Mouse (Mus musculus) T-helper 2 cell (primary cell): ENCODE results near the gene Padi3.

Experiments
- in situ Hi-C: fragments of 300-600 bp; cut with MboI, MseI; formaldehyde crosslinking; loops from one replicate; pipeline ENCODE4 v1.15.1; 2025; ENCODE audit warnings: high pct_unique_total_duplicates

Padi3 gene

DNA sequence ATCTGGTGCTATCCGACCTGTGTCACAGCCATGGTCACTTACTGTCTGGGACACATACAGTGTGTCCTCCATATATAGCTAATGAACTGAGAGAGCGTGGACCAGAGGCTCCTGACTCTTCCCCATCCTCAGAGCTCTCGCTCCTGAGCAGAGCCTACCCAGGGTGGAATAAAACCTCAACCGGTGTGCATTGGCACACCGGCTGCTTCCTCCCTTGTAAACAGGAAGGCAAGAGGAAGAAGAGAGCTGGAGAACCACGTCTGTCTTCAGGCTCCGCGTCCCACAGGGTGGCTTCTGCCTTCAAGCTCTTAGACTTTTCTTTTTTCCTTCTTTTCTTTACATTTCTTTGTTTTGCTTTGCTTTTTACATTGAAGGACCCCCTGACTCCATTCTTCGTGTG, 27.6 kb downstream of the Padi3 start:
- in situ Hi-C loops: loop anchor here (10.0 to 25.0 kb wide), 2 partner anchors 122 to 546 kb away; partner anchors contain the start of genes Igsf21 and Padi2

DNA sequence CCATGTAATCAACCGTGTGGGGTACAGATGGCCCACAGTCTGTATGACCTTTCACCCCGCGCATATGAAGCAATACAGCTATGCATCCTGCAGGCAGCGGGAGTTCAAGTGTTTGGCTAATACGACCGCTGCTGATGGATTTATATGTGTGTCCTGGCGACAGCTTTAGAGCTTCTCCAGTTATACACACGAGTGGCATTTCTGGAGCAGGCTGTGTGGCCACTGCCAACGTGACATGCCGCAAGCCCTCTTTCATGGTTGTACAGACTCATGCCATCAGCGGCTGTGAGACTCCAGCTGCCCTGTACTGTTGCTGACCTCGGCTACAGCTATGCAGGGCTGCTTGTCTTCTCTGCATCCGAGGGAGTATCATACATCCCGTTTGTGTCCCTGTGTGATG, 29.9 kb downstream of the Padi3 start:
- in situ Hi-C loops: loop anchor here (10.0 to 25.0 kb wide), 2 partner anchors 124 to 543 kb away; partner anchors contain the start of genes Igsf21 and Padi2

DNA sequence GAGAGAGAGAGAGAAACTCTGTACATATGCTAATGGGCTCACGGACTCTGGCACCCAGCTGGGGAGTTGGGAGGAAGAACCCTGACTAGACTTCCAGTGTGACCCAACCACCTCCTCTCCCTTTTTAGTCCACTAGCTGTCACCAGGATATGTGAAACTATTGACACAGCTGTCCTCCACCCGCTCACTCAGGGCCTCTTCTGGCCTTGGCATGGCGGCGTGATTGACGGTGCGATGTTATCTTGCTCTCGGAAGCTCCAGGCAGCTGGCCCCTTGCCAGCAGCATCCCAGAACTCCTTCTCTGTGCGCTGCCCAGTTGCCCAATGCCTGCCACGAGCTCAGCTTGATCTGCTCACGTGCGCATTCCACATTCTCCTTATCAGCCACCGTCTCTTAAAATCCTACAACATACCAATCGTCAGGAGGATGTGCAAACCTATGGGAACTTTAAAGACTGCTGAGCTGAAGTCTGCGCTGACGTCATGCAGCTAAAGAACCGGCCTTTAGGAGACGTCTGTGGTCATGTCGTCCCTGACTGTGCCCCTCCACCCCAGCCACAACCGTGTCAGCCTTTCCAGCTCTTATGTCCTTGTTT, 30.5 kb downstream of the Padi3 start:
- in situ Hi-C loops: loop anchor here (10.0 to 25.0 kb wide), 2 partner anchors 125 to 543 kb away; partner anchors contain the start of genes Igsf21 and Padi2

DNA sequence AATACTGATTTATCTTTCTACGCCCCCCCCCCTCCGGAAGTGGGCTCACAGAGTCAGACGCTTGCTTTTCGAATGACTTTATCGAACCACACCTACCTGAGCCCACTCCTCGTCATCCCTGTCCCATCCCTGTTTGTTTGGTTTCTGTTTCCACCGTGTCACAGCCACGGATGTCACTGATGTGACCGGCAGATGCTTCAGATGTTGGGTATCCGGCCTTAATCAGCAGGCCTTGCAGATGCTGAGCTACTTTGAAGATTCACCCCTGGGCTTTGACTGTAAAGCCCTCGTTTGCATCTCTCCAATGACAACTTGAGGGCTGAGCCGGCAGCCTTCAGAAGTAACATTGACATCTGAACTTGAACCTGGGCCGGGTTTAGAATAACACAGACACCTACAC, 33.8 kb downstream of the Padi3 start:
- in situ Hi-C loops: loop anchor here (25.0 kb wide), 1 partner anchor 539 kb away; the partner anchor contains the start of gene Igsf21

DNA sequence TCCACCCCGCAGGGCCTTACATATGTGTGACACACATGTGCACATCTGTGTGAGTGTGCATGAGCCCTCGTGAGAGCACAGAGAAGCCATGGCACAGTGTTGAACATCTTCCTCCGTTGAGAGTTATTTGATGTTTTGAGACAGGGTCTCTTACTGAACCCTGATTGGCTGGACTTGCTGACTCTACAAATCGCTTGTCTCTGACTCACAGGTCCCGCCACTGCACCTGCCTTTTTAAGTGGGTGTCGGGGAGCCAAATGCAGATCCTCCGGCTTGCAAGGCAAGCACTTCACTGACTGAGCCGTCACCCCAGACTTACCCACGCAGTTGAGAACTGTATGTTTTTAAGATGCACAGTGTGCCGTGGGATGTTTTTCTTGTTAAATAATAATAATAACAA, 34.6 kb downstream of the Padi3 start:
- in situ Hi-C loops: loop anchor here (25.0 kb wide), 1 partner anchor 539 kb away; the partner anchor contains the start of gene Igsf21

DNA sequence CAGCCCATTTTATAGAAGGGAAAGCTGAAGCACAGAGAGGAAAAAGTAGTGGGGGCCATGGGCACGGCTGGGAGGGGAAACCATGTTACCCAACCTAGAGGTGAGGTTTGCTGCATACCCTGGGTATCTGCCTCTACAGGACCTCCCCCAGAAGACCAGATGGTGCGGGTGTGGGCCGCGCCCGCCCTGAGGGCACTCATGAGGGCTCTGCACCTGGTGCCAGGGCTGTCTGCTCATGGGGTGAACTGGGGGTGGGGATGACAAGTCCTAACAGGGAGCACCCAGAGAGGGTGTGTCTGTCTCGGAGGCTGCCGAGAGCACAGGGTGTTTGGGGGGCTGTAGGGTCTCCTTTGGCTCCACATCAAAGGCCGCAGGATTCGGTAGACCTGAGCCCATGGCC, 35.6 kb downstream of the Padi3 start:
- in situ Hi-C loops: loop anchor here (25.0 kb wide), 1 partner anchor 538 kb away; the partner anchor contains the start of gene Igsf21

DNA sequence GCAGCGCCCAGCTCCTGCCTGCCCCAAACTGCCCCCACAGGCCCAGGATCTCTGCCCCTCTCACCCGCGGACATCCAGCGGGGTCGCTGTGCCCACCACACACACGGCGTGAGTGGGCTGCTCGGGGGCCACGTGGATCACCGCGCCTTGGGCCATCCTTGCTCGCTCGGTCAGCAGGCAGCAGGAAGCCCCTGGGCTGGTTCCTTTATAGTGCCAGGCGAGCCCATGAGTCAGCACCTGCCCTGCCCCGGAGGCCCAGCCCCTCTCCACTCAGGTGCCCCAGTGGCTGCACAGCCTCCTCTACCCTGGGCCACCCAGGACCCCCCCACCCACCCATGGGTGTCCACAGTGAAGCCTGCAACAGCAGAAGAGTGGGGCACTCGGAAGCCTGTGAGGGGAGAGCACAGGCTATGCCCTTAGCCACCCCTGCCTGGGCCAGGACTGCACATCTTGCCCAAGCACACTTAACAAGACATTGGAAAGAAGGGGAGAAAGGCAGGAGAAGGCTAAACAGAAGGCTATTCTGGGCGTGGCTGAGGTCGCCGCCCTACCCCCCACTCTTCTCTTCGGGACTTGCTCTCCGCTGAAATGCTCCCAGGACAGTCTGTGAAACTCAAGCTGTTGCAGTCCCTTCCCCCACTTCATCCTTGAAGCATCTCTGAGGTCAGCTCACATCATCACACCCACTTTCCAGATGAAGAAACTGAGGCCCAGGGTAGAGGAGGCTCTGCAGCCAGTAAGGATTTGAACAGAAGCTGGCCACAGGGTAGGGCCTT, 36.2 kb downstream of the Padi3 start, which contains the start of gene Padi4:
Gene Padi4, minus strand, starts transcription at position 212 of the 776 bp plus-strand sequence.
- in situ Hi-C loops: no loop called here

DNA sequence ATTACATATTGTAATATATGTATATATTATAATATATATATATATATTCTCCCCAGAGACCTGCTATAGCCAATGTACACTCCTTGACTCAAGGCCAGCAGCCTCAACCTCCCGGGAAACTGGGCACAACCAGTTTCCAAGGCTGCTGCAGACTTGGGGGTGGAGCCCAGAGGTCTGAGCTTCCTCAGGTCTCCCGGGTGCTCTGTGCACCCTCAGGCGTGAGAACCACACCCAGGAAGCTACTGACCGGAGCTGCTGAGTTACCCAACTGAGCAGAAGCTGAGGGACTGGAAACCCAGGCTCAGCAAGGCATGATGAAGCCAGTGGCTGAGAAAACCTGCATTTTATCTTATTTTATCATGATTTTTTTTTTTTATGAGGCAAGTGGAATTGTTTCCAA, 39.4 kb downstream of the Padi3 start:
- in situ Hi-C loops: no loop called here

DNA sequence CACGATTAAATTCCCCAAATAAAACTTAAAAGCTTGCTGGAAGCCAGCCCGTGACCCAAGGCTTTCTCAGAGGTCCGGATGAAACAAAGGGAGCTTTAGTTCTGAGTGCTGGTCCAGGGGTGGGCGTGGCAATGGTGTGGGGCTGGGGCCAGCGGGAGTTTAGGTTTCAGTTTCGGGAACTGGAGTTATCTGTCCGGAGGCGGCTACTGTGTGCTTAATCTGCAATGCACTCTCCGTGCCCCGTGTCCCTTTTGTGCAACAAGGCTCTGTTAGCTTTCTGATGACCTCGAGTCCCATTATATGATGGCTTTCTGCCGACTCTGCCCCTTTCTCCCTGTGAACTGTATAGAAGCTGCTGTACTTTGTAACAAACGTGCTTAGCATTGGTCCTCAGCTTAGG, 40.0 kb downstream of the Padi3 start:
- in situ Hi-C loops: no loop called here

DNA sequence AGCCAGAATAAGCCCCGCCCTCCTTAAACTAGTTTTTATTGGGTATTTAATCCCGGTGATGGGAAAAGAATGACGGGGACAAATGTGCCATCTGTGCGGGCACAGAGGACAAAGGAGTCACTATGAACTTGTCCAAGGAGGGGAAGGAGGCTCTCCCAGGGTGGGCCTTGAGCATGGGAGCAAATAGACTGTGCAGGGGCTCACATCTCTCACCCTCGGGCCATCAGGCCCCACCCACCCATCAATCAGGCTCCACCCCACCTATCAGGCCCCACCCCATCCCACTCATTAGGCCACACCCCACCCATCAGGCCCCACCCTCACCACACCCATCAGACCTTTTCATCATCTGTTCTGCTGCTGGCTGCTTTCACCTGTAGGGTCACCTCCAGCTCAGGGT, 41.5 kb downstream of the Padi3 start:
- in situ Hi-C loops: no loop called here

DNA sequence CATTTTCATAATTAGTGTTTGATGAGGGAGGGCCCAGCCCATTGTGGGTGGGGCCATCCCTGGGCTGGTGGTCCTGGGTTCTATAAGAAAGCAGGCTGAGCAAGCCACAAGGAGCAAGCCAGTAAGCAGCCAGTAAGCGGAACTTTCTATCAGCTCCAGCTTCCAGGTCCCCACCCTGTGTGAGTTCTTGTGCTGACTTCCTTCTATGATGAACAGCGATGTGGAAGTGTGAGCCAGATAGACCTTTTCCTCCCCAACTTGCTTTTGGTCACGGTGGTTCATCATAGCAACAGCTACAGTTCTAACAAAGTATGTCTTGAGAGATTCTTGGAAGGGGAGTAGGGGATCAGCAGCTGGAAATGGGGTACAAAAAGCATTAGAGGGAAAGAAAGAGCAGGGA, 44.5 kb downstream of the Padi3 start:
- in situ Hi-C loops: no loop called here

DNA sequence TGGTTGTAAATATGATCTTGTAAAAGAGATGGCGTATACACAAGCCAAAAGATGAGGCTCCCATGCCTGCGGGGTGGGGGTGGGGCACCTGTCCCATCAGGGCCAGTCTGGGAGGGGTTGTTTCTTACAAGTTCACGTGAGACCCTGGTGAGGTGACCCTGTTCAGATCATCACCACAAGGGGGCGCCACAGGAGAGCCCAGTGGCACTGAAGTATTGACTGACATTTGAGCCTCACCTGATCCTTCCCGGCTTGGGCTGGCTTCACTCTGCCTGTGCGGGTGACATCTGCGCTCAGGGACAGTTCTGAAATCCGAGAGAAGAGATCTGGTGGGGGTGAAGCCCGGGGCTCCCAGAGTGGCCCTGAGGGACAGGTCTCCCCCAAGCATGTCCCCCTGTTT, 47.3 kb downstream of the Padi3 start:
- in situ Hi-C loops: no loop called here

DNA sequence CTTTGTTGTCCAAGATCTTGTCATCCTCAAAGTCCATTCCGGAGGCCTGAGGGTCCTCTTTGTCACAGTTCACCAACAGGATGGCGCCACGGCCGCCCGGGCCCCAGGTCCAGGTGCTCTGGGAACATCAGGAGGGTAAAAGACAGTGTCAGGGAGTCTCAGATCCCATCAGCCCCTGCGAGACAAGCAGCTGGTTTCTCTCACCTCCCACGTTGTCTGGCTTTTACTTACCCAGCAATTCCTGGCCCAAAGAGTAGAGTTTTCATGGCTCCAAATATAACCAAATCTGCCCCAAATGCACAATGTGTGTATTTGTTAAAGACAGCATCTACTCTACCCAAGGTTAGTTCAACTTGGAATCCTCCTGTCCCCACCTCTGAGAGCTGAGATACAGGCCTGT, 48.8 kb downstream of the Padi3 start:
- in situ Hi-C loops: no loop called here

DNA sequence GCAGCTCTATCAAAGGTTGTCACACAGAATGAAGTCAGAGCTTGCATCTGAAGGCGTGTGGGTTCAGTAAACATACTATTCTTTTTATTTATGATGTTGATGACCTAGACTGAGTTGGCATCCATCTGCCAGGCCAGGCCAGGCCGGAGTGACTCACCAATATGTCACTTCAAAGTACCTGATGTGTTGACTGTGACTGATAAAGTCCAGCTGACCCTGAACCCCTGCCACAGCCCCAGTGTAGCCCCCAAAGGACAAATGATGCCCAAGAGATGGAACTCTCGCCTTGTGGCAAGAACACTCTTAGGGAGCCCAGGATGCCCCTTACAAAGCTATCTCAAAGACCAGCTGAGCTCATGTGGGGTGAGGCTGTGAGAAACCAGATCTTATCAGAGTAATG, 54.6 kb downstream of the Padi3 start:
- in situ Hi-C loops: no loop called here

DNA sequence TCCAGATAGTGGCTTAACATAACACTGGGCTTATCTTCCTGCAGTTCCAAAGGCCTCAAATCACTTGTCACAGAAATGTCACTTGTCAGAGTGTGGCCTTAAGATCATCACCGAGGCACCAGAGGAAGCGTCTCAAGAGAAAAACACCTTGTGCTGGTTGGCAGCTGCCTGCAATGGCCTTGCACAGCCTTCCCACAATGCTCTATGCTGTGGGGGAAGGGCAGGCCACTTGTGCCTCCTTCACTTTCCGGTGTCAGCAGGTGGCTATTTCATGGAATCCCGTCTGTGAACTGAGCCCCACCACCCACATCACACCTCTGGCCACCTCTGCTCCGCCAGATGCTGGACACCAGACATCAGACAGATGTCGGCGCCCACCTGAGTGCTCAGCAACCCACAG, 57.1 kb downstream of the Padi3 start:
- in situ Hi-C loops: no loop called here

DNA sequence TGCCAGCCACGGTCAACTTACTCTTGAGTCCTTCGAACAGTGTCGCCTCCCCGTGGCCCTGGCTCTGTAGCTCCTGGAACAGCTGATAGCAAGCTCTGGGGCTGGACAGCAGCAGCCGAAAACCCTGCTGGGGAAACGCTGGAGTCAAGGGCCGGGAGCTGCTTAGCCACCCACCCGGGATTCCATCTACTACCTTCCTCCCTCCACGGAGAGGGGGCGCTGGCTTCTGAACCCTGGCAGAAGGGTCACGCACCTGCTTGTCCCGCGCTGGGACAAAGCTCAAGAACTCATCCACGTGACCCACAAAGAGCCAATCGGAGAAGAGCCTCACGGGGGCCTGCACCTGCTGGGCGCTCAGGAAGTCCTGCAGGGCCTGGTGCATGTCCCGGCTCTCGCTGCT, 60.1 kb downstream of the Padi3 start:
- in situ Hi-C loops: no loop called here

DNA sequence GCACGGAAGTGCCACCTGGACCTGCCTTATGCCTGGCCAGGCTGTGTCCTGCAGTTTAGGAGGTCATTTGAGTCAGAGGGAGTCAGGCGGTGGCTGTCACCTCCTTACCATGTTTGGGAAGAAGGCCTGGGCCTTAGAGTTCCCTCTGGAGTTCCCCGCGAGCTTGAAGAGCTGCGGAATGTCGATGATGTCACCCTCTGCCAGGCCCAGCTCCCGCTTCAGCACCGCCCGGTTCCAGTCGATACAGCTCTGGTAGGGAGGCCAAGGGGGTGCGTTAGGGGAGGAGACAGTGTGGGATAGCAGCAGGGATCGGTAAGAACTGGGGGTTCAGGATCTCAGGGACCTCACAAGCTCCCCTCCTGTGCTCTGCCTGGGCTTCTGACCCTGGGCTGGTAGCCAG, 62.5 kb downstream of the Padi3 start:
- in situ Hi-C loops: no loop called here

DNA sequence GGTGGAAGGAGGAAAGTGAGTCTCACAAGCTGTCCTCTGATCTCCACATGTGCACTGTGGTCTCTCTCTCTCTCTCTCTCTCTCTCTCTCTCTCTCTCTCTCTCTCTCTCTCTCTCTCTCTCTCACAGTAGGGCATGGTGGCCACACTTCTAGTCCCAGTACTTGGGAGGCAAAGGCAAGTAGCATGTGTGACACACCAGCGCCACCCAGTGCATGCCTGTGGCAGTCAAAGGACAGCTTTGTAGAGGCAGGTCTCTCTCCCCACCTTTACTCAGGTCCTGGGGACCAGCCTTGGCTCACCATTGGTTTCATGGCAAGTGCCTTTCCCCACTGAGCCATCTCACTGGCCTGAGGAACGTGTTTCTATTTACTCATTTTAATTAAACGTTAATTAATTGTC, 65.8 kb downstream of the Padi3 start:
- in situ Hi-C loops: no loop called here

DNA sequence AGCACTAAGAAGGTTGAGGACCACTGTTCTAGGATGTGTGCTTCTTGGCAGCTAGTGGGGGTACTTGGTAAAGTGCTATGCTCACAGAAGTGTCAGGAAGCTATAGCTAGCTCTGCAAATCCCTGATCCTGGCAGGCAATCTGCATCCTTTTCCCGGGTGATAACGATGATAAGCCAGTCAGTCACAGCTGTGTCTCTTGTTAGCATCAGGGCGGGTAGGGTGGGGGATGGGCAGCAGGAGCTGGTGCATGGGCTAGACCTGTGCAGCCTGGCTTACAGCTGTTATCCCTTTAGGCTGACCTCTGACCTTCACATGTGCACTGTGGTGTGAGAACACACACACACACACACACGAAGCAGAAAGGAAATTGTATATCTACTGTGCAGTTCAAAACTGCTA, 67.4 kb downstream of the Padi3 start:
- in situ Hi-C loops: no loop called here

DNA sequence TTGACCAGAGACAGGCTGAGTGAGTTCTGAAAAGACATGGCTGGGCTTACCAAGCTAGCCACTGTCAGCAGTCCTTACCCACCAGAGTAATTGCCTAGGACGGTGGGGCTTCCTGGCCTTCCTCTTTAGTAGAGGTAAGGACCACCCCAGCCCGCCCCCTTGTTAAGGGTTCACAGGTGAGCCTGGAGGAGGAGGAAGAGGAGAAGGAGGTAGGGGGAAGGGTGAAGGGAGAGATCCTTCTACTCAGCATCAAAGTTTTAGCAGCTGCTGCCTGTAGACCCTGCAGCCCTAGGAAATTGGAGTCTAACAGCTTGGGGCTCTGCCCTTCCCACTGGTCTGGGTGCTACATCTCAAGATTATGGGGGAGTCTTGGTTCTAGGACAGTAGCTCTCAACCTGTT, 67.9 kb downstream of the Padi3 start, which contains the start of gene Padi6:
Gene Padi6, minus strand, starts transcription at position 101 of the 400 bp plus-strand sequence.
- in situ Hi-C loops: no loop called here

DNA sequence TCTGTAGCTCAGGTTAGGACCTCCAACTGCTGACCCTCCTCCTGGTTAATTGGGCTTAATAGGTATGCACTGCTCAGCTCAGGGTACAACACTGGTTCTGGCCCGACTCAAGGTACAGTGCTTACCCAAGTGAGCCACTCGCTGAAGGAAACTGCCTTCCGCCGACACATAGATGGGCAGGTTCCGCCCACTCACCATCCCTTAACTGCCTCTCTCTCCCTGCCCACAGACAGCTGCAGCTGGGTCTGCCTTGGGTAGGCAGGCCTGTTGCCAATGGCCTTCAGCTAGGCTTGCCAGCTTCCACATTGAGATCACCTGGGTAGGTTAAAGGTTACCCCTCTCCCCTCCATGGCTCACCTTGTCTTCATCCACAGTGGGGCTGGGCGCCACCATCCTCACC, 69.0 kb downstream of the Padi3 start:
- in situ Hi-C loops: no loop called here

DNA sequence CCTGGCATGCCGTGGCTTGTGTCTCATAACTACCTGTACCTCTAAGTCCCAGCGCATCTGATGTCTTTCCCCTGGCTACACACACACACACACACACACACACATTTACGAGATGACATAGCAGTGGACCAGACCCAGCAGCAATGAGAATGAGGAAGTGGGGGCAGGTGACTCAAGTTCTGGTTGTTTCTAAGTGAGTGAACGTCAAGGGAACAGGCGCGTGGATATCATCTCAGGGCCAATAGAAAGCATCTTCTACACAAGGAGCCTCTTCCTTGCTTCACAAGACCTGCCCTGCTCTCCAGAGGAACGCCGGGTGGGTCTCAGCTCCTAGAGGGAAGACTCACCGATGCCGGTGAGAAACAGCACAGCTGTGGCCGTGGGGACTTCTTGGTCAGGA, 69.8 kb downstream of the Padi3 start:
- in situ Hi-C loops: no loop called here
